Mouse (Mus musculus) gastrocnemius, adult 2 months (tissue): ENCODE results near the gene Olfr1373. TPM values are rescaled to one million over a fixed set of nuclear protein-coding genes. Genes with fewer than 3 reads are reported as not detected.
"Not testable (repeated sequence)": the region's sequence is repeated elsewhere in the genome, so short reads cannot be mapped to it uniquely, and the experiment has no call there.

Experiments
- DNase-seq: peaks from one replicate; pipeline ENCODE4 v3.0.0; 2022
- H3K27ac ChIP-seq: fragments of 200-600 bp; 2 replicates; pipeline ENCODE4 v1.8.1; 2022; ENCODE audit warnings: mild to moderate bottlenecking
- H3K4me3 ChIP-seq: fragments of 200-600 bp; 2 replicates; pipeline ENCODE4 v1.8.1; 2022; ENCODE audit warnings: mild to moderate bottlenecking, moderate library complexity
- CTCF ChIP-seq: fragments of 200-600 bp; IDR thresholded peaks from 2 replicates; pipeline ENCODE4 v1.8.1; 2022; ENCODE audit warnings: antibody characterized with exemption, mild to moderate bottlenecking, moderate library complexity
- intact Hi-C: fragments of 180-260 bp; cut with DNase I; formaldehyde crosslinking; loops from one replicate; pipeline ENCODE4 v1.15.1; 2025
- total RNA-seq, 2 experiments: library from RNA; stranded (reverse); gene quantifications; 2 replicates each; pipeline ENCODE4 v1.2.3; 2021

Gene Olfr1373
- total RNA-seq, 2 experiments from 2014 or later: not detected

DNA sequence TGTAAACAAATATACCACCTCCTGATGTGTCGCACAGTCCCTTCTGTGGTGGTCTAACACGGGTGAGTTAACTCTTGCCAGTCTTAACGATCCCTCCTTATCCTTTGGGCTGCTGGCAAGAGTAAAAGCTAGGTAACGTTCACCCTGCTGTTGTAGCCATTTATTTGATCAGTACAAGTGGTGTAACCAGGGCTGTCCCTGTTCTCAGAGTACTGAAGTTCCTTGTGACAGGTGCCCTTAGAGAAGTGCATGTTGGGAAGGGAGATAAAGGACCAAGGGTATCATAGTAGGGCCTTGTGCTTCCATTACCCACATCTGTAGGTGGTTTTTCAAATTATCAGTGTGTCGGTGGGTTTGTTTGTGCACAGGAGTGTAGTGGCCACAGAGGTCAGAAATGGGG, 17.6 kb downstream of the Olfr1373 start:
- intact Hi-C loops: loop anchor here (5.0 kb wide), 1 partner anchor 310 kb away; no protein-coding TSS in a partner anchor
- no peak for DNase-seq
- TF ChIP-seq CTCF: no peak

DNA sequence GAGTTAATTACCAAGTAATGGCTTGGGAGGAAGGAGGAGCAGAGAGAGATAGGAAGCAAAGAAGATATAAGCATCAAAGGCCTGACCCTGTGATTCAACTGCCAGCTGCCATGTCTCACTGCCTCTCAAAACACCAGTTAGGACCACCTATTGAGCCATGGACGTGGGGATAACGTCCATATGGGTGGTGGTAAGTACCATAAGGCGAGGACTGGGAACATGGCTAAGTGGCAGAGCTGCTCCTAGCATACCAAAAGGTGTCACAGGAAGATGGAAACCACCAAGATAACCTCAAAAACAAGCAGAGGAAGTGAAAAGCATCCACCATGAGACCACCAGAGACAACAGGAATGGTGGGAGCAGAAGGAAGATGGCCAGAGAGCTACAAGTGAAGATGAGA, 18.2 kb downstream of the Olfr1373 start:
- DNase-seq: no peak
- no peak for TF ChIP-seq CTCF
- intact Hi-C loops: loop anchor here (5.0 kb wide), 1 partner anchor 310 kb away; no protein-coding TSS in a partner anchor
- Histone ChIP-seq H3K27ac (no peak overlapping the region), H3K4me3 (no peak overlapping the region)

More for the DNA sequence above, 17.6 kb downstream of the Olfr1373 start:
- Histone ChIP-seq H3K4me3 (no peak overlapping the region), H3K27ac (no peak overlapping the region)

DNA sequence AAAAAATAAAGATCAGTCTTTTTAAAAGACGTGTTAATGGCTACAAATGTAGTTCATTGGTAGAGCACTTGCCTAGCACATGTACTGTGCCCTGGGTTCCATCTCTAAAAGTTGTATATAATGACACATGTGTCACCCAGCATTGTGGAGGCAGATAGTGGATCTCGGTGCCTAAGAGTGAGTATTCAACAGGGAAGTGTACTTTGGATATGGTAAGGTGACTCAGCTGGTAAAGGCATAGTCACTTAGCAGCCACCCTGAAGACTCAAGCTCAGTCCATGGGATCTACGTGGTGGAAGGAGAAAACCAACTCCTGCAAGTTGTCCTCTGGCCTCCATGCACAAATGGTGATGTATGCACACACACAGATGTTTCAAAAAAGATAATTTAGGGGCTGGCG, 20.9 kb downstream of the Olfr1373 start:
- DNase-seq: no peak
- no peak overlapping the region for H3K4me3 ChIP-seq
- intact Hi-C loops: no loop called here
- no peak overlapping the region for H3K27ac ChIP-seq
- TF ChIP-seq CTCF: no peak

DNA sequence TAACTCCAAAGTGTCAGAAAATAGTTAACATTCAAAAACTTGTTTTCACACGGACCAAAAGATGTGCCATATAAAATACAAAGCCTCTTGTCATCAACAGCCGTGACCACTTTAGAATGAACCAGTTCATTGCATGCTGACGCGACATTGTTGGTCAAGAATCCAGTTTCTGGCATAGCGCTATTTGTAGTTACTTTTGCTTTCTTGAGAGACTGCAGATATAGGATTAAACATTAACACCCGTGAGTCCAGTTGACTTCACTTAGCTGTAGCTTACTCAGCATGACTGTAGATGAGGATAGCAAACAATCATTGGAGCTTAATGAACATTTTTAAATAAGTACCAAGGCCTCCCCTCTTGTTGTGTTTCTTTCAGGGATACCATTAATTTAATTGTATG, 23.3 kb downstream of the Olfr1373 start:
- intact Hi-C loops: no loop called here
- TF ChIP-seq CTCF: no peak
- Histone ChIP-seq H3K27ac (no peak overlapping the region), H3K4me3 (no peak overlapping the region)
- no peak for DNase-seq

DNA sequence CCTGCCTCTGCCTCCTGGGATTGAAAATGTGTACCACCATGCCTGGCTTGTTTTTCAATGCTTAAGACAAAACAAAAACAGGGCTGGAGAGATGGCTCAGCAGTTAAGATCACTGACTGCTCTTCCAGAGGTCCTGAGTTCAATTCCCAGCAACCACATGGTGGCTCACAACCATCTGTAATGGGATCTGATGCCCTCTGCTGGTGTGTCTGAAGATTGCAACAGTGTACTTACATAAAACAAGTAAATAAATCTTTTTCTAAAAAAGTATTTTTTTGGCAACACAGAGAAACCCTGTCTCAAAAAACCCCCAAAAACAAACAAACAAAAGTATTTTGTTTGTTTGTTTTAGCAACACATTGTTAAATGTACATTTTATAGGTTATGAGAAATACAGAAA, 24.9 kb downstream of the Olfr1373 start:
- H3K27ac ChIP-seq, DNase-seq, H3K4me3 ChIP-seq, intact Hi-C loops: not testable (repeated sequence)
- peak; percentile 48 for TF ChIP-seq CTCF

DNA sequence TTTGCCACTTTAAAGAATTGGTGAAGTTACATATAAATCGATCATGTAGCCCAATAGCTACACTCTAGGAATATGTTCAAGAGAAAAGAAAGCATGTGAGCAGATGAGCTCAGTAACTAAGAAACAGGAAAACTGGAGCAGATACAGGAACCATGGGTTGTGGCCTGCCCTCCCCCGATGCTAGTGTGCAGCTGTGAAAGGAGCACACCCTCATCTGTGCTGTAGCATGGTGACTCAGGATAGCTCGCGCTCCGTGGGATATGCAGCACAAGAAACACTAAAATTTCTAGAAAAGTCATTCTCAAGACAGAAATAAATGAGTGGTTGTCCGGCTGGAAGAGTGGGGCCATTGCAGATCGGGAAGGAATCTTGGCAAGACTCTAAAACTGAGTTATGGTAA, 28.2 kb downstream of the Olfr1373 start:
- intact Hi-C loops: no loop called here
- TF ChIP-seq CTCF: no peak
- Histone ChIP-seq H3K4me3 (no peak overlapping the region), H3K27ac (no peak overlapping the region)
- no peak for DNase-seq

DNA sequence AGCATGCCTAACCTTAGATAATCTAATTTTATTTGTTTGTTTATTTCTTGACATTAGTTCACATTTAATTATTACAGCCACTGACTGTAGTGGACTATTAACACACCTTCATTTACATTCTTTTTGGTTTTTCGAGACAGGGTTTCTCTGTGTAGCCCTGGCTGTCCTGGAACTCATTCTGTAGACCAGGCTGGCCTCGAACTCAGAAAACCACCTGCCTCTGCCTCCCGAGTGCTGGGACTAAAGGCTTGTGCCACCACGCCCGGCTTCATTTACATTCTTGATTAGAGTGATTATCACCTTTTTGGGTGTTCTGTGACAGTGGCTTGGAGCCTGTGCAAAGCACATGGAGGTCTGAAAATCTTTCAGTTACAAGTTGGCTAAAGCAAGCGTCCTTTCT, 29.2 kb downstream of the Olfr1373 start:
- DNase-seq, H3K27ac ChIP-seq, intact Hi-C loops, H3K4me3 ChIP-seq: not testable (repeated sequence)

DNA sequence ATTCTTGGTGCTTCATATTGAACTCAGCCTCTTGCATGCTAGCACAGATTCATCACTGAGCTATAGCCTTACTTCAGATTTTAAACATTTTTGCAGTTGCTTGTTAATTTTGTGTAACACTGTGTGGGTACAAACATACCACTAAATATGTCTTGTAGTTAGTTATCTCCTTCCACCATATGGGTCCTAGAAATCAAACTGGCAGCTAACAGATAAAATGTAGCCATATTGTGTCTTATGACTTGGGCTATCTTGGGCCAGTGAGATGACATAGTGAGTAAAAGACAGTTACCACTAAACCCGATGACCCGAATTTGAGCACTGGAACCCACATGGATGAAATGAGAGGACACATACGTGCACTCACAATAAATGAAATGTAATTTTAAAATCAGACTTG, 29.8 kb downstream of the Olfr1373 start:
- intact Hi-C loops: no loop called here
- Histone ChIP-seq H3K27ac (no peak overlapping the region), H3K4me3 (no peak overlapping the region)
- no peak for TF ChIP-seq CTCF
- no peak for DNase-seq

DNA sequence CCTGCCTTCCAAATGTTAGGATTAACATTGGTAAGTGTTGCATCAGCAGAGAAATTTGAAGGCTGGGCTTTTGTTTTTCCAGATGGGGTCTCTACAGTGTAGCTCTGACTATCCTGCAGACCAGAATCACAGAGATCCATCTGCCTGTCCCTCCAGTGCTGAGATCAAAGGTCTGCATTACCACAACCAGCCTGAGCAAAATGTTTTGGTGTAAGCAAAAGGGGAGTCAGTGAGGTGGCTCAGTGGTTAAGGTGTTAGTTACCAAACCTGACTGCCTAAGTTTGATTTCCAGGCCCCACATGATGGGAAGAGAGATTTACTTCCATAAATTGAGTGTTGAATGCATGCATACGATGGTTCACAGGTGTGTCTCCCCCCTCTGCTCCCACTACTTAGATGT, 35.9 kb downstream of the Olfr1373 start:
- H3K27ac ChIP-seq: 0 out of 2 replicates have a peak overlapping the region, but pooled peaks have one; percentile 17
- intact Hi-C loops: loop anchor here (10.0 kb wide), 1 partner anchor 295 kb away; no protein-coding TSS in a partner anchor
- no peak for TF ChIP-seq CTCF

DNA sequence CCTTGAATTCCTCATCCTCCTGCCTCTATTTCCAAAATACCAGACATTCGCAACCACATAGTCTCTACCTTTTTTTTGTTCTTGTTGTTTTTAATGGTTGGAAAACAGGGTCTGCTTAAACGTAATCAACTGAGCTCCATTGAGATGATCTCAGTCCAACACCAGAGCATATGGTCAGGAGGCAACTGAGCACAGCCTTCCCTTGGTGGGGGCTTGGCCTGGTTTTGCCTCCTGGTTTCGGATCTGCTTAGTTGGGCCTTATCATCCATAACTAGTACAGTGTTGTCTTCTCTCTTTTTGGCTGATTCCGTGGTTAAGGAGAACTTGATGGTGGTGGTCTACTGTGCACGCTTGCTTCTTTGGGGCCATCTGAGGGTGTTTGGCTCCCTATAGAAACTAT, 36.5 kb downstream of the Olfr1373 start:
- no peak for TF ChIP-seq CTCF
- intact Hi-C loops: loop anchor here (10.0 kb wide), 1 partner anchor 294 kb away; no protein-coding TSS in a partner anchor
- no peak for DNase-seq

More for the DNA sequence above, 35.9 kb downstream of the Olfr1373 start:
- DNase-seq: no peak
- no peak overlapping the region for H3K4me3 ChIP-seq

DNA sequence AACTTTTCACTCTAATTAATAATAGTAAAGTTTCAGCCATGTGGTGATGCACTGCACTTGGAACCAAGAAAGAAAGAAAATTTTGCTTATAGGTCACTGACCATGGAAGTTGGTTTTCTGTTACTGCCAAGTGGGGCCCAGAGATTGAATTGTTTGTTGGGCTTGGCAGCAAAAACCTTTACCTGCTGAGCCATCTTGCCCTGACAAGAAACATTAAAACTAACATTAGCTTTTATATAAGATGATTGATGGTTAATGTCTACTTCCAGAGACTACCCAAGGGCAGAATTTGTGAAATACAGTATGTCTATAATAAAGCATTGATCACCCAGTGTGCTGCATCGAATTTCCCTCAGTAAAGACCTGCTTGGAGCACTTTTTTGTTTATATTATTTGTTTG, 38.9 kb downstream of the Olfr1373 start:
- DNase-seq: no peak
- H3K27ac ChIP-seq: no peak overlapping the region
- intact Hi-C loops: loop anchor here (10.0 kb wide), 1 partner anchor 292 kb away; no protein-coding TSS in a partner anchor
- H3K4me3 ChIP-seq: no peak overlapping the region
- no peak for TF ChIP-seq CTCF

More for the DNA sequence above, 36.5 kb downstream of the Olfr1373 start:
- H3K27ac ChIP-seq: 0 out of 2 replicates have a peak overlapping the region, but pooled peaks have one; percentile 17
- H3K4me3 ChIP-seq: no peak overlapping the region

DNA sequence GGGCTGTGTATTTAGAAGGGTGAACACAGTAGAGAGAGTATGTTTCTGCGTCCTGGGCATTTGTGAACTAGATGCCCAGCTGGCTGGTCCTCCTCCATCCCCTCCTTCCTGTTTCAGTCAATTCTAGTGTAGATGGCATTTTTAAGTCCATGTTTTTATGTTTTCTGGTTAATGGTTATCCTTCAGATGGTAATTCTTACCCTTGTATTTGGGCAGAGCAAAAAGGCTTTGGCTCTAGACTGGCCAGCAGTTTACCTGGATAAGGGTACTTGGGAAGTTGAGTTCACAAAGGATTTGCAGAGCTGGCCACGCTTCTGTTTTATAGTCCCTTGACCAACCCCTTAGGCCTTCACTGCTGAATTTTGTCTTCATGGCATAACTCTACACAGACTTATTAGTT, 39.3 kb downstream of the Olfr1373 start:
- DNase-seq: no peak
- TF ChIP-seq CTCF: no peak
- peak overlapping the region; percentile 9 for H3K27ac ChIP-seq
- intact Hi-C loops: loop anchor here (10.0 kb wide), 1 partner anchor 291 kb away; no protein-coding TSS in a partner anchor
- H3K4me3 ChIP-seq: no peak overlapping the region

DNA sequence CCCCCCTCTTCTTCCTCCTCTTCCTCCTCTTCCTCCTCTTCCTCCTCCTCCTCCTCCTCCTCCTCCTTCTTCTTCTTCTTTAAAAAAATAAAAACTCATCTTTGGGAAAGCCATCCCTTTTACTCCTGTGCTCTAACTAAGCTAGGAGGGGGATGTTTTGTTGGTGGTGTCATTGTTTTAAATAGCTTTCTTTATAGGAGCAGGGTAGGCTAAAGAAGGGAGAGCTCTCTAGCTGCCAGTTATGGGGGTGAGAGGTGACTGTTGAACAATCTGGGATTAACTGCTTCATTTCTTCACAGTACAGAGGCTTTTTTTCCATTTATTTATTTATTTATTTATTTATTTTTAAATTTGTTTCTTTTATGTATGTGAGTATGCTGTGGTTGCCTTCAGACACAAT, 39.8 kb downstream of the Olfr1373 start:
- intact Hi-C loops: loop anchor here (10.0 kb wide), 1 partner anchor 291 kb away; no protein-coding TSS in a partner anchor
- Histone ChIP-seq H3K27ac (peak overlapping the region; percentile 9), H3K4me3 (no peak overlapping the region)
- no peak for TF ChIP-seq CTCF
- DNase-seq: no peak

DNA sequence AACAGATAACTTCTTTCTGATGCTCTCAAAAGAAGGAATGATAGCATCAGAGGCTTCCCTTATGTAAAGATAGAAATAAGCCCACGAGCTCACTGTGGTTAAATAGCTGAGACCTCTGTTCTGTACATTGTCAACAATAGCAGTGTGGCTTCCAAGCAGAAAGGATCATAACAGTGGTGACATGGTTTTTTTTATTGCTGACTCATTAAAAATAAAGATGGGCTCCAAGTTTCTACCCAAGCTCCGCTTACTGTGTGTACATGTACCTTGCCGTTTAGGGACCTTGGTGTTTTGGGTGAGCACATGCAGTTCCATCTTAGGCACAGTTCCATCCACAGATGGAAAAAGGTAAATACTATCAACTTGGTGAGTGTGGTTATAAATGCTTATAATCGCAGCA, 42.4 kb downstream of the Olfr1373 start:
- intact Hi-C loops: loop anchor here (10.0 kb wide), 1 partner anchor 288 kb away; no protein-coding TSS in a partner anchor
- Histone ChIP-seq H3K27ac (peak overlapping the region; percentile 48), H3K4me3 (peak overlapping the region; percentile 4; the same call in 1 of the 2 replicates)
- no peak for TF ChIP-seq CTCF
- DNase-seq: no peak
